In the genomic region with DNA sequence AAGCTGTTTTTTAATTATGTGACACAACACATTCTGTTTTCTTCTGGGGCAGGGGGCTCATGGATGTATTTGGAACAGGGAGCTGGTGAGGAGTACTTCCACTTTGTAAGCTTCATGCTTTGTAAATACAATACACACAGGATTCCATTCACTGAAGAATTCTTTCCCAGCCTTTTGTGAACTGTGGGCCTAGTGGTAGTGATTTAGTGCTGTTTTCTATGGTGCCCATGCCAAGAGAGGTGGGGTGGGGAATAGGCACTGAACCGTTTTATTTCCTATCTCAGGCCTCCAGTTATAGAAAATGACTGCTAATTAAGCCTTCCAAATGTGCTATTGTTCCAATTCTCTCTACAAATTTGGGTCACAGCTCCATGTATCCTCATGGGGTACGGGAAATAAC, we compare ENCODE assay signal across 24 mouse cellular contexts.
DNase-seq lines count a peak whose midpoint lies in the region; ATAC-seq and TF ChIP-seq lines count a peak whose summit lies in the region.
"Had no signal": no experiment of that assay in that cellular context is flagged by ENCODE, and none has a peak within 500 bp of the region (broad histone marks: within the 10 kb centered on the region; RNA-seq: fewer than 3 reads in every experiment).

No protein-coding gene starts in this region.

- no peak overlapping the region for H3K4me2 ChIP-seq in kidney, postnatal 0 days (ENCODE audit: low read length)
- H3K4me2 ChIP-seq in midbrain, embryonic 13.5 days (replicated peaks) = no peak overlapping the region
- H3K4me2 ChIP-seq: forebrain, embryonic 15.5 days; heart, embryonic 13.5 days; hindbrain, embryonic 14.5 days had no signal

- TF ChIP-seq POLR2A in kidney, adult 2 months (IDR thresholded peaks at IDR 0.05; ENCODE audit: low read depth, low read length) = no peak
- TF ChIP-seq POLR2A in brain, embryonic 14.5 days (IDR thresholded peaks at IDR 0.05; ENCODE audit: borderline replicate concordance, extremely low read depth, insufficient read depth, insufficient read length, poor library complexity, severe bottlenecking) = no peak

- TF ChIP-seq CTCF in kidney, postnatal 0 days (IDR thresholded peaks at IDR 0.05; ENCODE audit: low read depth) = no peak
- no peak for TF ChIP-seq CTCF in kidney, adult 2 months (conservative IDR thresholded peaks at IDR 0.05; ENCODE audit: insufficient read depth, insufficient read length, low read depth, low read length)
- no peak for TF ChIP-seq CTCF in brain, embryonic 14.5 days (IDR thresholded peaks at IDR 0.05; ENCODE audit: borderline replicate concordance, extremely low read depth, insufficient read depth, insufficient read length)

- no peaks in the 10 kb centered on the region for H3K4me1 ChIP-seq in kidney, postnatal 0 days (replicated peaks; ENCODE audit: insufficient read depth, low read length)
- no peaks in the 10 kb centered on the region for H3K4me1 ChIP-seq in kidney, adult 2 months (ENCODE audit: control insufficient read depth, insufficient read depth, low read length)
- peaks cover 8% of the 10 kb centered on the region for H3K4me1 ChIP-seq in midbrain, embryonic 13.5 days (replicated peaks)
- H3K4me1 ChIP-seq: forebrain, embryonic 15.5 days; heart, embryonic 10.5 days; heart, embryonic 13.5 days had no signal

- H3K9ac ChIP-seq in kidney, postnatal 0 days (ENCODE audit: low read depth, low read length) = no peak overlapping the region
- no peak overlapping the region for H3K9ac ChIP-seq in midbrain, embryonic 13.5 days (replicated peaks)
- H3K9ac ChIP-seq: forebrain, embryonic 15.5 days; heart, embryonic 13.5 days; hindbrain, embryonic 14.5 days had no signal

- ATAC-seq in kidney, postnatal 0 days (replicated peaks; ENCODE audit: low FRiP score, low read depth) = no peak
- no peak for ATAC-seq in midbrain, embryonic 13.5 days
- ATAC-seq in inflammation-experienced regulatory T-cells, adult 6 months = no peak
- ATAC-seq: activated CD4-positive, CD25-positive, alpha-beta regulatory T cell, adult 4 months; CD4-positive, CD25-positive, alpha-beta regulatory T cell, adult 4 months; forebrain, embryonic 15.5 days had no signal

- no peak overlapping the region for H3K27ac ChIP-seq in kidney, postnatal 0 days
- no peak overlapping the region for H3K27ac ChIP-seq in kidney, adult 2 months (ENCODE audit: insufficient read depth, low read depth, low read length)
- no peak overlapping the region for H3K27ac ChIP-seq in midbrain, embryonic 13.5 days
- H3K27ac ChIP-seq: forebrain, embryonic 10.5 days; forebrain, embryonic 15.5 days; heart, adult 2 months; heart, embryonic 10.5 days; heart, embryonic 13.5 days; hindbrain, embryonic 14.5 days; hindbrain, postnatal 0 days had no signal

- H3K9me3 ChIP-seq in kidney, postnatal 0 days (replicated peaks; ENCODE audit: low read length) = no peaks in the 10 kb centered on the region
- no peaks in the 10 kb centered on the region for H3K9me3 ChIP-seq in midbrain, embryonic 13.5 days
- H3K9me3 ChIP-seq: forebrain, embryonic 10.5 days; forebrain, embryonic 15.5 days; heart, embryonic 10.5 days; heart, embryonic 13.5 days had no signal

- DNase-seq in kidney, postnatal 0 days (ENCODE audit: low spot score) = peak; percentile 39
- no peak for DNase-seq in kidney, adult 2 months
- peak; percentile 54 for DNase-seq in Muller cell, postnatal 12 days (ENCODE audit: inconsistent ontology term)
- DNase-seq in brain, embryonic 14.5 days (ENCODE audit: low read depth) = peak; percentile 56
- DNase-seq: adrenal gland, adult 8-10 months; adrenal gland, postnatal 25 days; cerebellum, adult 18-20 months; cerebellum, adult 9-10 months; cerebellum, postnatal 14 days; gastrocnemius, postnatal 10 days; gastrocnemius, postnatal 36 days; heart, adult 2 months; heart, postnatal 14 days; heart, postnatal 4 days had no signal

- H3K27me3 ChIP-seq in kidney, postnatal 0 days (ENCODE audit: insufficient read depth, low read length) = no peaks in the 10 kb centered on the region
- H3K27me3 ChIP-seq in kidney, adult 2 months (replicated peaks; ENCODE audit: control insufficient read depth, insufficient read depth, low read length) = no peaks in the 10 kb centered on the region
- H3K27me3 ChIP-seq in midbrain, embryonic 13.5 days = no peaks in the 10 kb centered on the region
- H3K27me3 ChIP-seq: forebrain, embryonic 15.5 days; heart, embryonic 13.5 days had no signal

- H3K4me3 ChIP-seq in kidney, postnatal 0 days (replicated peaks; ENCODE audit: low read depth, low read length) = no peak overlapping the region
- no peak overlapping the region for H3K4me3 ChIP-seq in kidney, adult 2 months (ENCODE audit: insufficient read depth, low read depth, low read length)
- H3K4me3 ChIP-seq in midbrain, embryonic 13.5 days (replicated peaks) = no peak overlapping the region
- H3K4me3 ChIP-seq: forebrain, embryonic 10.5 days; forebrain, embryonic 15.5 days; heart, adult 2 months; heart, embryonic 10.5 days; heart, embryonic 13.5 days had no signal

- WGBS in kidney, postnatal 0 days = 63% methylated on average over 2 of the region's 2 CpGs
- 78% methylated on average over 2 of the region's 2 CpGs for WGBS in kidney, adult 2 months
- 58% methylated on average over 2 of the region's 2 CpGs for WGBS in midbrain, embryonic 13.5 days

- no peaks in the 10 kb centered on the region for H3K36me3 ChIP-seq in kidney, postnatal 0 days (ENCODE audit: insufficient read depth, low read length)
- no peaks in the 10 kb centered on the region for H3K36me3 ChIP-seq in kidney, adult 2 months (ENCODE audit: control insufficient read depth, insufficient read depth, low read length)
- H3K36me3 ChIP-seq in midbrain, embryonic 13.5 days = no peaks in the 10 kb centered on the region
- H3K36me3 ChIP-seq: forebrain, embryonic 10.5 days; forebrain, embryonic 15.5 days; heart, embryonic 10.5 days; heart, embryonic 13.5 days had no signal
